Mouse (Mus musculus): ENCODE measurements around the gene Gm20388.

DNA sequence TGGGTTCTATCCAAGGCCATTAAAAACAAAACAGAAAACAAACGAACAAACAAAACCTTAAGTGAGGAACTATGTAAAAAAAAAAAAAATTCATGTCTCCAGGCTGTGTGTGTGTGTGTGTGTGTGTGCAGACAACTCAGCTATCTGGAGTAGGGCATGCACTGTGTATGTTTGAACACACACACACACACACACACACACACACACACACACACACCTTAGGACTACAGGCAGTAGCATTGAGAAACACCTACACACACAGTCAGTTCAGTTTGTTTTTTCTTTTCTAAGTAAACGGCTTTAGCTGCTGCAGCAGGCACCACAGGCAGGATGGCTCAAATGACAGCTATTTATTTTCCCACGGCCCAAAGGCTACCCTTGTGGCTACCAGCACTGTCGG is 1438.4 kb downstream of the Gm20388 start:
- TF ChIP-seq CTCF (IDR thresholded peaks at IDR 0.05; ENCODE audit: insufficient read depth, low read depth, low read length) (no peak), POLR2A (IDR thresholded peaks at IDR 0.05; ENCODE audit: insufficient read depth, low read depth, low read length) (no peak)

Measured in olfactory bulb, adult 2 months (tissue).